8 mouse cellular contexts compared by ENCODE assay signal in genomic region chr11:103114270-103114943, GRCm38 (mm10). TPM values are rescaled to one million over a fixed set of nuclear protein-coding genes. Genes with fewer than 3 reads are reported as not detected.
DNase-seq lines count a peak whose midpoint lies in the region; ATAC-seq and TF ChIP-seq lines count a peak whose summit lies in the region.

No protein-coding gene starts in this region.

- no peaks in the 10 kb centered on the region for H3K36me3 ChIP-seq in hindbrain, embryonic 16.5 days (ENCODE audit: control insufficient read depth, insufficient read depth, low read length)

- no peaks in the 10 kb centered on the region for H3K9me3 ChIP-seq in hindbrain, embryonic 16.5 days (ENCODE audit: control insufficient read depth, low read length)

- no peak for DNase-seq in layer of hippocampus, adult 2 months (ENCODE audit: low spot score in 2 of 2)
- DNase-seq in layer of hippocampus, adult 8-10 months (ENCODE audit: low spot score in 2 of 2): no peak
- DNase-seq in naive thymus-derived CD4-positive, alpha-beta T cell, adult 2 months (ENCODE audit: low read depth): peak; percentile 42
- no peak for DNase-seq in embryo, embryonic 9.5 days (ENCODE audit: extremely low spot score)
- no peak for DNase-seq in cerebellum, postnatal 4 days (ENCODE audit: low spot score in 2 of 2)
- no peak for DNase-seq in left cerebral cortex, postnatal 25 days (ENCODE audit: low spot score in 2 of 2)

- WGBS in hindbrain, embryonic 16.5 days: 87% methylated on average over 11 of the region's 11 CpGs

- peaks cover 15% of the 10 kb centered on the region for H3K27me3 ChIP-seq in hindbrain, embryonic 16.5 days (replicated peaks; ENCODE audit: control insufficient read depth, insufficient read depth, low read length)

- ATAC-seq in hindbrain, embryonic 16.5 days: no peak

- H3K9ac ChIP-seq in hindbrain, embryonic 16.5 days (ENCODE audit: low read depth, low read length): peak overlapping the region; percentile 80

- intact Hi-C loops in left cerebral cortex, postnatal 25 days (cut with DNase I): no loop called here

- H3K27ac ChIP-seq in layer of hippocampus, adult 2 months: peak overlapping the region; percentile 99
- H3K27ac ChIP-seq in bone marrow macrophage, adult 2 months (ENCODE audit: insufficient read depth, low read depth, low read length): peak overlapping the region; percentile 96
- peak overlapping the region; percentile 91 for H3K27ac ChIP-seq in hindbrain, embryonic 16.5 days (ENCODE audit: low read depth, low read length)

- H3K4me2 ChIP-seq in hindbrain, embryonic 16.5 days (ENCODE audit: low read length): peak overlapping the region; percentile 71

- peak overlapping the region; percentile 89 for H3K4me3 ChIP-seq in layer of hippocampus, adult 2 months
- H3K4me3 ChIP-seq in bone marrow macrophage, adult 2 months (ENCODE audit: insufficient read depth, low read length): peak overlapping the region; percentile 97
- H3K4me3 ChIP-seq in hindbrain, embryonic 16.5 days (ENCODE audit: low read length): peak overlapping the region; percentile 64

- peaks cover 11% of the 10 kb centered on the region for H3K4me1 ChIP-seq in bone marrow macrophage, adult 2 months (ENCODE audit: control insufficient read depth, insufficient read depth, low read length)
- H3K4me1 ChIP-seq in hindbrain, embryonic 16.5 days (ENCODE audit: control insufficient read depth, insufficient read depth, low read depth, low read length): peaks cover 23% of the 10 kb centered on the region

- TF ChIP-seq CTCF in layer of hippocampus, adult 2 months (conservative IDR thresholded peaks at IDR 0.05): no peak
- TF ChIP-seq CTCF in bone marrow macrophage, adult 2 months (IDR thresholded peaks at IDR 0.05; ENCODE audit: low read depth, low read length): no peak

- no peak for TF ChIP-seq POLR2A in bone marrow macrophage, adult 2 months (IDR thresholded peaks at IDR 0.05; ENCODE audit: borderline replicate concordance, low read depth, low read length)

RNA-seq across cellular contexts. Expression of gene Hexim1, which starts 1.6 kb away (rescaled TPM):
- 10 to 100 TPM; 48.5 to 50.8 TPM for total RNA-seq in layer of hippocampus, adult 2 months (2021)
- total RNA-seq in layer of hippocampus, adult 8-10 months (2022): 10 to 100 TPM; 39.0 to 51.3 (median 45.9) TPM
- polyA plus RNA-seq in bone marrow macrophage, adult 2 months (2012; ENCODE audit: insufficient read depth, insufficient read length, missing spikeins): 43.7 and 44.3 TPM in 2 replicates
- polyA plus RNA-seq in hindbrain, embryonic 16.5 days (2015; fragmentation: Nextera tagmentation; extraction: Ambion mirVana): 4.1 and 4.7 TPM in 2 replicates
- 10 to 100 TPM; 46.5 to 50.8 TPM for total RNA-seq in left cerebral cortex, postnatal 25 days (2021)

RNA-seq across cellular contexts. Expression of gene Acbd4, which starts 12.9 kb away (rescaled TPM):
- 10 to 100 TPM; 87.1 to 91.0 TPM for total RNA-seq in layer of hippocampus, adult 2 months (2021)
- 10 to 100 TPM; 88.4 to 98.2 (median 94.7) TPM for total RNA-seq in layer of hippocampus, adult 8-10 months (2022)
- polyA plus RNA-seq in bone marrow macrophage, adult 2 months (2012; ENCODE audit: insufficient read depth, insufficient read length, missing spikeins): 27.4 and 30.4 TPM in 2 replicates
- 14.2 and 16.4 TPM in 2 replicates for polyA plus RNA-seq in hindbrain, embryonic 16.5 days (2015; fragmentation: Nextera tagmentation; extraction: Ambion mirVana)
- 10 to 100 TPM; 68.9 to 70.7 TPM for total RNA-seq in left cerebral cortex, postnatal 25 days (2021)

RNA-seq across cellular contexts. Expression of gene Plcd3, which starts 12.9 kb away (rescaled TPM):
- 10 to 100 TPM in 1 of 2 experiments, 1 to 10 TPM in 1; 9.3 to 10.2 TPM for total RNA-seq in layer of hippocampus, adult 2 months (2021)
- total RNA-seq in layer of hippocampus, adult 8-10 months (2022): 10 to 100 TPM; 11.0 to 15.3 (median 12.8) TPM
- 1.7 and 2.3 TPM in 2 replicates for polyA plus RNA-seq in bone marrow macrophage, adult 2 months (2012; ENCODE audit: insufficient read depth, insufficient read length, missing spikeins)
- polyA plus RNA-seq in hindbrain, embryonic 16.5 days (2015; fragmentation: Nextera tagmentation; extraction: Ambion mirVana): 4.7 and 4.9 TPM in 2 replicates
- 10 to 100 TPM; 13.3 to 13.8 TPM for total RNA-seq in left cerebral cortex, postnatal 25 days (2021)

RNA-seq across cellular contexts. Expression of gene Hexim2, which starts 17.8 kb away (rescaled TPM):
- 10 to 100 TPM in 1 of 2 experiments, 1 to 10 TPM in 1; 9.7 to 16.0 TPM for total RNA-seq in layer of hippocampus, adult 2 months (2021)
- 10 to 100 TPM in 3 of 4 experiments, 1 to 10 TPM in 1; 9.4 to 15.1 (median 11.6) TPM for total RNA-seq in layer of hippocampus, adult 8-10 months (2022)
- polyA plus RNA-seq in bone marrow macrophage, adult 2 months (2012; ENCODE audit: insufficient read depth, insufficient read length, missing spikeins): 3.1 and 3.6 TPM in 2 replicates
- 27.7 and 30.2 TPM in 2 replicates for polyA plus RNA-seq in hindbrain, embryonic 16.5 days (2015; fragmentation: Nextera tagmentation; extraction: Ambion mirVana)
- 10 to 100 TPM; 11.7 to 13.6 TPM for total RNA-seq in left cerebral cortex, postnatal 25 days (2021)

RNA-seq across cellular contexts. Expression of gene Fmnl1, which starts 56.5 kb away (rescaled TPM):
- total RNA-seq in layer of hippocampus, adult 2 months (2021): 100 to 1,000 TPM; 142 to 156 TPM
- total RNA-seq in layer of hippocampus, adult 8-10 months (2022): 100 to 1,000 TPM; 121 to 133 (median 125) TPM
- 216 and 241 TPM in 2 replicates for polyA plus RNA-seq in bone marrow macrophage, adult 2 months (2012; ENCODE audit: insufficient read depth, insufficient read length, missing spikeins)
- polyA plus RNA-seq in hindbrain, embryonic 16.5 days (2015; fragmentation: Nextera tagmentation; extraction: Ambion mirVana): 7.6 and 8.6 TPM in 2 replicates
- 100 to 1,000 TPM; 146 to 197 TPM for total RNA-seq in left cerebral cortex, postnatal 25 days (2021)
